Mouse (Mus musculus): Measurements from ENCODE around the gene Cdk9. TPM values are rescaled to one million over a fixed set of nuclear protein-coding genes. Genes with fewer than 3 reads are reported as not detected.

The Cdk9 gene
- polyA plus RNA-seq, 1 experiment from 2014 or later = 132 TPM

DNA sequence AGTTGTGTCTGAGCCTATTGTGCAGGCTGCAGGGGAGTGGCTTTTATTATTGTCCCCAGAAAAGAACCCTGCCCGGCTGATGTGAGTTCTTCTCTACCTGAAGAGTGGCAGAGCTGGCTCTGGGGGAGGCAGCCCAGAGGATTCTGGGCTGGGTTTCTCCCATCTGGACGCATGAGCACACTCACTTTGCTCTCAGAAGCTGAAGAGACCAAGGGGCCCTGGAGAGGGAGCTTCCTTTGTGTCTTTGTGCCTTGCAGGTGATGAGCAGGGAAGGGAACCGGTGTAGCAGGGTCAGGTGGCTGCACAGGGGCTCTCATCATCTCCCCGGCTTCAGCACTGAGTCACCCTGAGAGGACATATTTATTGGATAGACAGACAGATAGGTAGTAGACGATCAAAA lies 50.6 kb downstream of the Cdk9 start:
- Histone ChIP-seq H3K4me1 (peaks cover 22% of the 10 kb centered on the region), H3K27me3 (ENCODE audit: low read depth, poor library complexity, severe bottlenecking) (no peaks in the 10 kb centered on the region), H3K4me3 (no peak overlapping the region), H3K9me3 (replicated peaks) (no peaks in the 10 kb centered on the region), H3K27ac (replicated peaks) (0 out of 2 replicates have a peak overlapping the region, but pooled peaks have one; percentile 50), H3K36me3 (no peaks in the 10 kb centered on the region)
- WGBS = 65% methylated on average over 5 of the region's 5 CpGs
- DNase-seq (ENCODE audit: low spot score) = no peak

DNA sequence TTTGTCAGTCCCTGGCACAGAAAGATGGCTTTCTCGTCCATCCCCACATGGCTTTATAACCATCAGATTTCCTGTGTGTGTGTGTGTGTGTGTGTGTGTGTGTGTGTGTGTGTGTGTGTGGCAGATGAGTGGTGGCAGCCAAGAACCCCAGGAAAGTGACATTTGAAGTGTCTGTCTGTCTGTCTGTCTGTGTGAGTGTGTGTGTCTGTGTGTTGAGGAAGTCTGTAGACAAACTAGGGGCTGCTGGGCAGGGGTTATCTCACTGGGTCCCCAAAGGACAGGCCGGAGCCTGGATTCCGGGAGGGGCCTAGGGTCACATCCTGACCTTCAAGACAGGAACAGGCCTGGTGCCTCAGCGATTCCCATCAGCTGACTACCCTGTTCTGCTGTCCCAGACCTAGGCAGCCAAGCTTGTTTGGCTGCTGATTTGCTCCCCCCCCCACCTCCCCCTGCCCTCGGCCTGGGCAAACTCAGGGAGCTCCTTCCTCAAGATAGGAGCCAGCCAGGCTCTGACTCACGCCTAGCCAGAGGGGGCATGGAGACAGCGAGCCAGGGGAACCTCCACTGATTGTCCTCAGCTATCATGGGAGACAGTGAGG lies 51.3 kb downstream of the Cdk9 start:
- Histone ChIP-seq H3K27ac (replicated peaks) (0 out of 2 replicates have a peak overlapping the region, but pooled peaks have one; percentile 50), H3K36me3 (no peaks in the 10 kb centered on the region), H3K9me3 (replicated peaks) (no peaks in the 10 kb centered on the region), H3K27me3 (ENCODE audit: low read depth, poor library complexity, severe bottlenecking) (no peaks in the 10 kb centered on the region), H3K4me3 (no peak overlapping the region), H3K4me1 (peaks cover 22% of the 10 kb centered on the region)
- 74% methylated on average over 7 of the region's 7 CpGs for WGBS
- no peak for DNase-seq (ENCODE audit: low spot score)

DNA sequence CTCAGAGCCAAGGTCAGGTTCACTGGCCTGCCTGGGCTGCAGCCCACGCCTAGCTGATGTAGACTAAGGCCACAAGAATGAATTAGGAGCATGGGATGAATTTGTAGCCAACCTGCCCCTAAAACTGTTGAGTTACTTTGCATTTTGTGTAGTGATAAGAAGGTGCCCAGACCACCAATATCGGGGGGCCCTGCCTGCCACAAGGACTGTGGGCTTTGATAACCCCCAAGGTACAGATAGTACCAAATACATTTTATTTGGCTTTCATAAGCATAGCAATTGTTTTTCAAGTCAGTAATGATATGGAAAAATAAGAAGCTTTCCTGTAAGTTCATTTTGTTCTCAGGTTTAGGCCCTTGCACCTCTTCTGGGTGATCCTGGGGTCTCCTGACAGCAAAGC lies 54.0 kb downstream of the Cdk9 start:
- H3K4me3 ChIP-seq = no peak overlapping the region
- H3K4me1 ChIP-seq = peaks cover 25% of the 10 kb centered on the region
- no peak overlapping the region for H3K27ac ChIP-seq (replicated peaks)
- no peaks in the 10 kb centered on the region for H3K36me3 ChIP-seq
- DNase-seq (ENCODE audit: low spot score) = no peak
- no peaks in the 10 kb centered on the region for H3K27me3 ChIP-seq (ENCODE audit: low read depth, poor library complexity, severe bottlenecking)
- WGBS = 87% methylated on average over 2 of the region's 2 CpGs
- no peaks in the 10 kb centered on the region for H3K9me3 ChIP-seq (replicated peaks)

DNA sequence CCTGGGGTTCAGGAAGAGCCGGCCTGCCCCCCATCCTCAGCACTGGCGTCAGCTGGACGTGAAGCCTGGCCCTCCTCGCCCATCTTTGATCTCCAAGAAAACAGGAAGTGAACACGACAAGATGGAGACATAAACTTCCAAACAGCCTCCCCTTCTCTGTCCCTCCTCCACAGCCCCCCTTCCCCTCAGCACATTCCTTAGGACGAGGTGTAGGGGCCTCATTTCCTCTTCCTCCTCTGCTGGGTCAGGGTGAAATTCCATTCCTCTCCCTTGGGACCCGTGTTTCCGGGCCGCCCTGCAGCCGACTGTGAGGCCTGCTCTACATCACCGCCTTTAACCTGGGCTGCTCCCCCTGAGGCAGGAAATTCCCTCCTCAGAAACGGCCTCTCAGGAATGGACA lies 57.0 kb downstream of the Cdk9 start:
- DNase-seq (ENCODE audit: low spot score) = no peak
- H3K27ac ChIP-seq (replicated peaks) = peak overlapping the region; percentile 53

More for the DNA sequence above, 57.0 kb downstream of the Cdk9 start:
- H3K36me3 ChIP-seq = no peaks in the 10 kb centered on the region
- peaks cover 20% of the 10 kb centered on the region for H3K4me1 ChIP-seq
- H3K9me3 ChIP-seq (replicated peaks) = no peaks in the 10 kb centered on the region
- WGBS = 67% methylated on average over 12 of the region's 12 CpGs
- no peak overlapping the region for H3K4me3 ChIP-seq
- H3K27me3 ChIP-seq (ENCODE audit: low read depth, poor library complexity, severe bottlenecking) = no peaks in the 10 kb centered on the region

MicroRNAs within 50 kb of the gene (microRNA counts, 519-probe panel; counts per million panel counts)
- not detected for microRNA mmu-miR-2861

Small RNAs within 50 kb of the gene (microRNA-seq; reads per million reads assigned to microRNA genes)
- gene Gm47291 (not detected), gene Mir2861 (not detected), gene Mir3960 (not detected), gene Mir8093 (not detected)

Other genes with a start within 250 kb of the Cdk9 start
- 6.8 and 7.9 TPM in 2 replicates for gene Fam102a, start 177.7 kb downstream of the Cdk9 start, polyA plus RNA-seq (2016; fragmentation: Nextera tagmentation; extraction: Ambion mirVana)
- gene Dpm2, start 142.2 kb downstream of the Cdk9 start, polyA plus RNA-seq (2016; fragmentation: Nextera tagmentation; extraction: Ambion mirVana) = 113 and 116 TPM in 2 replicates
- gene Pip5kl1, start 138.3 kb downstream of the Cdk9 start, polyA plus RNA-seq (2016; fragmentation: Nextera tagmentation; extraction: Ambion mirVana) = 1.9 and 2.8 TPM in 2 replicates
- gene 9430097D07Rik, start 137.4 kb downstream of the Cdk9 start, polyA plus RNA-seq (2016; fragmentation: Nextera tagmentation; extraction: Ambion mirVana) = 0.17 and 0.22 TPM in 2 replicates
- gene St6galnac4, start 126.0 kb downstream of the Cdk9 start, polyA plus RNA-seq (2016; fragmentation: Nextera tagmentation; extraction: Ambion mirVana) = 15.9 and 17.1 TPM in 2 replicates
- 10.8 and 11.9 TPM in 2 replicates for gene St6galnac6, start 113.4 kb downstream of the Cdk9 start, polyA plus RNA-seq (2016; fragmentation: Nextera tagmentation; extraction: Ambion mirVana)
- gene Ak1, start 91.3 kb downstream of the Cdk9 start, polyA plus RNA-seq (2016; fragmentation: Nextera tagmentation; extraction: Ambion mirVana) = 26.4 and 30.3 TPM in 2 replicates
- gene Eng, start 66.5 kb downstream of the Cdk9 start, polyA plus RNA-seq (2016; fragmentation: Nextera tagmentation; extraction: Ambion mirVana) = 25.6 and 29.2 TPM in 2 replicates
- gene Fpgs, start 8.9 kb downstream of the Cdk9 start, polyA plus RNA-seq (2016; fragmentation: Nextera tagmentation; extraction: Ambion mirVana) = 25.6 and 27.9 TPM in 2 replicates
- gene Sh2d3c, start 8.0 kb upstream of the Cdk9 start, polyA plus RNA-seq (2016; fragmentation: Nextera tagmentation; extraction: Ambion mirVana) = 26.7 and 33.6 TPM in 2 replicates
- gene 6330409D20Rik, start 27.9 kb upstream of the Cdk9 start, polyA plus RNA-seq (2016; fragmentation: Nextera tagmentation; extraction: Ambion mirVana) = 0.94 and 2.1 TPM in 2 replicates
- gene Tor2a, start 44.2 kb upstream of the Cdk9 start, polyA plus RNA-seq (2016; fragmentation: Nextera tagmentation; extraction: Ambion mirVana) = 59.2 and 59.8 TPM in 2 replicates
- 0.31 TPM in 2 replicates for gene Ttc16, start 62.6 kb upstream of the Cdk9 start, polyA plus RNA-seq (2016; fragmentation: Nextera tagmentation; extraction: Ambion mirVana)
- 5.2 TPM in 2 replicates for gene Ptrh1, start 62.7 kb upstream of the Cdk9 start, polyA plus RNA-seq (2016; fragmentation: Nextera tagmentation; extraction: Ambion mirVana)
- gene Cfap157, start 71.4 kb upstream of the Cdk9 start, polyA plus RNA-seq (2016; fragmentation: Nextera tagmentation; extraction: Ambion mirVana) = 0.90 and 1.2 TPM in 2 replicates
- 31.4 and 45.6 TPM in 2 replicates for gene Stxbp1, start 134.2 kb upstream of the Cdk9 start, polyA plus RNA-seq (2016; fragmentation: Nextera tagmentation; extraction: Ambion mirVana)
- 23.5 and 25.5 TPM in 2 replicates for gene Fam129b, start 163.0 kb upstream of the Cdk9 start, polyA plus RNA-seq (2016; fragmentation: Nextera tagmentation; extraction: Ambion mirVana)
- 144 and 172 TPM in 2 replicates for gene Rpl12, start 248.5 kb upstream of the Cdk9 start, polyA plus RNA-seq (2016; fragmentation: Nextera tagmentation; extraction: Ambion mirVana)
- gene Lrsam1, start 248.5 kb upstream of the Cdk9 start, polyA plus RNA-seq (2016; fragmentation: Nextera tagmentation; extraction: Ambion mirVana) = 9.8 and 12.9 TPM in 2 replicates

Measured in midbrain, embryonic 10.5 days (tissue).